Comparison of ENCODE assay signal across 12 mouse cellular contexts in the genomic region with DNA sequence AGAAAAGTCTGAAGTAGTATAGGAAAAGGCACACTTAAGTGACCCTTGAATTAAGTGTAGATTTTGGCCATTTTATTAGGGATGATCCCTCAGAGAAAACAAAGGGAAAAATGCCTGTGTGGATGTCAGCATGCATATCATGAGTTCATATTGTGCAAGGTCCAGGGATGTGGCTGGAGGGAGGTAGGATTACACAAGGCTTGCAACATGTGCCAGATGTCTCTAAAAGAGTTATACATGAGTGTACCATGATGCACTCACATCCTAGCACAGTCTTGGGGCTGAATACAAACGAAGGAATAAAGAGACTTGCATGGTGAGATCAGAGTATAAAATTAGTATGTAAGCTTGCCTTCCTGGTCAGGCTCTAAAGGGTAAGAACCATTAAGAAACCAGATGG.
"Had no signal": no experiment of that assay in that cellular context is flagged by ENCODE, and none has a peak within 500 bp of the region (broad histone marks: within the 10 kb centered on the region; RNA-seq: fewer than 3 reads in every experiment).

No protein-coding gene starts in this region.

- ATAC-seq: intestine, embryonic 16.5 days; liver, embryonic 12.5 days had no signal

- DNase-seq: kidney, adult 18-20 months; kidney, adult 9 months; kidney, postnatal 4 days; liver; lung, adult 18-20 months; lung, postnatal 14 days; midbrain, embryonic 14.5 days; retina, postnatal 1 day; thymus, adult 18-20 months; thymus, postnatal 4 days had no signal
